Mouse (Mus musculus) left cerebral cortex, adult 8-10 months (tissue): ENCODE data around the gene Nkapl. TPM values are rescaled to one million over a fixed set of nuclear protein-coding genes. Genes with fewer than 3 reads are reported as not detected.
"Not testable (repeated sequence)": the region's sequence is repeated elsewhere in the genome, so short reads cannot be mapped to it uniquely, and the experiment has no call there.

Experiments
- DNase-seq, 2 experiments: peaks; one replicate each; pipeline ENCODE4 v3.0.0; 2022; ENCODE audit warnings: low spot score in 2 of 2
- total RNA-seq, 4 experiments: library from RNA; stranded (reverse); gene quantifications; 2 replicates each; pipeline ENCODE4 v1.2.4; 2022

The Nkapl gene
- total RNA-seq, result 1 to 10 TPM in 2 of 4 experiments, under 1 TPM in 2; 0.59 to 1.5 (median 0.84) TPM

DNA sequence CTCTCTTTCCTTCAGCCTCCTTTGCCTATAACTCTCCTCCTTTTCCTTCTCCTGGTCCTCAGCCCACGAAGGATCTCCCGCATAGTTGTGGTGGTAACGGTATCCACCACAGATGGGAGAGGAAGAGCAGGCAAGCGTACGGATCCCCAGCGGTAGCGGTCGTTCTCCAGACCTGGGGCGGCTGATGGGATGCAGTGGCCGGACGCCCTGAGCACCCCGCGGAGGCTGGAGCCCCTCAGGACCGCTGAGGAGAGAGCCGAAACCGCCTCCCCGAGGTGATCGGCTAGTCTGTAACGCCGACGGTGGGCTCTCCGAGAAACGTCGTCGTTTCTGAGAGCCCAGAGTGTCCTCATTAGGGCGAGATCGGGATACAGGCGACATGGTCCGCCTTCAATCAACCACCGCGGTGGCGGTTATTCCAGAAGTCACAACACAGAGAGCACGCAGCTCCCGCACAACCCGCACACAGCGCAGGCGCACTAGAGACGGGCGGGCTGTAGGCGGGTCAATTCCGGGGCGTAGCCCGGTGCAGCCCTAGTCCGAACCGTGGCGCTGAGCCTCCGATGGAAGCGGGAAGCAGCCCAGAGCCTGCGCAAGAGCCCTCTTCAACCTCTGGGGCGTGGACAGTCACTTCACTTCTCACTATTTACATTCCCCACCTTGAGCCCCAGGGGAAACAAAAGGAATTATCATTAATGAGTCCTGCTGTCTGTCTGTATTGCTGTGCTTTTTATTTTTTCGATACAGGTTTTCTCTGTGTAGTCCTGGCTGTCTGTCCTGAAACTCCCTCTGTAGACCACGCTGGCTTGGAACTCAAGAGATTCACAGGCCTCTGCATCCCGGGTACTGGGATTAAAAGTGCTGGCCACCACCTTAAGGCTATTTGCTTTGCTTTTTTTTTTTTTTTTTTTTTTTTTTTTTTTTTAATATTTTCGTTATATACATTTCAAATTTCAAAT, at the start of gene Nkapl:
Gene Nkapl (minus strand): TSS at position 449 of the 959 bp plus-strand sequence.
- peak; percentile 55 to 60 for DNase-seq

GRCm38 (mm10) chr13:21506221-21506649, 37.9 kb upstream of the Nkapl start:
- DNase-seq, result peak; percentile 60 to 66

DNA sequence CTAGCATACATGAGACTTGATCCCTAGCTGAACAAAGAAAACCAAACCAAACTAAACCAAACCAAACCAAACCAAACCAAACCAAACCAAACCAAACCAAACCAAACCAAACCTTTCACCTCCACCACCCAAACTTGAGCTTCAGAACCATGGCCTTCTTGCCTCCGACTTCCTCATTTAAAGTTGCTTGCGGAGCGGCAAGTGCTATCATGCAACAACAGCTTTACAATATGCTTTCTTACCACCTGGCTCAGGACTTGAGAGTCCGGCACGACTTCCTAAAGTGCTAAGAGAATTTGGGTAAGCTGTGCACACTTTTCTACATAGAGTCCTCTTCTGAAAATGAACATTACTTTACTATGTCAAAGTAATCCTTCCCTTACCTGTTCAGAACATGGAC, 34.0 kb upstream of the Nkapl start:
- no peak for DNase-seq

- not testable (repeated sequence) for DNase-seq
Observed at GRCm38 (mm10) chr13:21501182-21501581, 32.9 kb upstream of the Nkapl start, which contains the start of gene Gm11273. Gene Gm11273 (minus strand): TSS chr13:21501418.

GRCm38 (mm10) chr13:21495080-21495479, 26.8 kb upstream of the Nkapl start, which contains the start of gene AK157302:
Gene AK157302 (plus strand): TSS chr13:21495223.
- DNase-seq, result no peak

GRCm38 (mm10) chr13:21492847-21493246, 24.5 kb upstream of the Nkapl start:
- no peak for DNase-seq

- no peak for DNase-seq
Observed at GRCm38 (mm10) chr13:21486881-21487280, 18.6 kb upstream of the Nkapl start.

DNA sequence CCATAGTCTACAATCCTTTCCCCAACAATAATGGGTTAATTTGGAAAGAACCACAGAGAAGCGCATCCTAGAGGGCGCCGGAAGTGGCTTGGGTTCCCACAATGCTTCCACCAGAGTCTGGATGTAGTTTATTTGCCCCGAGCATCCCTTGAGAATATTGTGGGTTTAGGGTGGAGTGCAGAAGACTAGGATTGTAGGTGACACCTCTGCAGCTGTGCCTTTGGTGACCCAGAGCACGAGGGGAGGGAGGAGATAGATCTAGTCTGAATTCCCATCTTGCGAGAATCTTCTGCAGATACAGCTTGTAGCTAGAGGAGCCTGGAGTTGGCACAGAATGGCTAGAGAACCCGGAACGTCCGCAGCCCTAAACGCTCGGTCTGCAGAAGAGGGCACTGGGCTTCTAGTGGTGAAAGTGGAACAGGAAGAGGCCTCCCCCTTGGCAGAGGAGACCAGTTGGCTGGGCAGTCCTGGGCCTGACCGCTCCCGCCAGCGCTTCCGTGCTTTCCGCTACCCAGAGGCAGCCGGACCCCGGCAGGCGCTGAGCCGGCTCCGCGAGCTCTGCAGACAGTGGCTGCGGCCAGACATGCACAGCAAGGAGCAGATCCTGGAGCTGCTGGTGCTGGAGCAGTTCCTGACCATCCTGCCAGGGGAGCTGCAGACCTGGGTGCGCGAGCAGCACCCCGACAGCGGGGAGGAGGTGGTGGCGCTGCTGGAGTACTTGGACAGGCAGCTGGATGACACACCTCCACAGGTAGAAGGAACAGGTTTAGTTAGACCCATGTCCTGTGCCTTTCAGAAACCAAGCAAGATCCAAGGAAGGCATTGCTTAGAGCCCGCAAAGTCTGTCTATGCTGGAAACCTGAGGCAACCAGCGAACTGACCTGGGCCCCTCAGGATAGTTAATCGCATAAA, 10.7 kb upstream of the Nkapl start, which contains the start of the genes Zkscan4 and Gm10065:
Gene Zkscan4 (plus strand): TSS at position 149 of the 912 bp plus-strand sequence.
Gene Gm10065 (minus strand): TSS at position 683 of the 912 bp plus-strand sequence.
- DNase-seq, result peak; percentile 54 to 67

DNA sequence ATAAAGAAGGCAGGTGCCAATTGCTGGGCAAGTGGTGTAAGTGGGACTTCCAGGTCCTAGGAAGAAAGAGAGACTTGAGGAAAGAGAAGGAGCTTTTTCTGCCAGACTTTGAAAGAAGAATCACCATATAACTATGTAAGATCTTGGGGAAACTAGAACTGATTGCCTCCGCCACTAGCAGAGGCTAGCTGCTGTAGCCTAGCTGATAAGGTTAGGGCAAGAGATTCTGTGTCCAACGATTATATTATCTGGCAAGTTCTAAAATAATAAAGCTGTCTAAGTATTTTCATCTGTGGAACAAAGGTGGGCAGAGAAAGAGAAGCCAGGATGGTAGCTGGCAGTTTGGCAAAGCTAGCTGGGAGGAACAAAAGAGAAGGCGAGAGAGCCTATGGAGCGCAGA, 4.1 kb upstream of the Nkapl start:
- DNase-seq, result no peak

GRCm38 (mm10) chr13:21469097-21469496, 788 bp upstream of the Nkapl start:
- no peak for DNase-seq

DNA sequence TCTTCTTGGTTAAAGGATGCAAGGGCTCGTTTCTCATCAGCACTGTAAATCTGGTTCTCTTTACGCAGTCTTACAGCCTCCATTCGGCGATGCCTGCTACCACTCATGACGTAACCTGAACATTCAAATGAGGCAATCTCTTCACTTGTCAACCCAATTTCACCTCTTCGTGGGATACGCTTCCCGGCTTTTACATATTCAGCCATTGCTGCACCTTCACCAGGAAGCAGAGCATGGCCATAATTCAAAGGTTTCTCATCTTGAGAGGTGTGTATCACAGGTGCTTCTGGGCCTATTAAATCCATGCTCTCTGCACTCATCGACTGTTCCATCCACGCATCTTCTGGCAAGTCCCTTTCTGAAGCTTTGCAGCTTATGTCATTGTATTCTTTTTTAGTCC, 973 bp downstream of the Nkapl start:
- no peak for DNase-seq

GRCm38 (mm10) chr13:21462516-21462915, 5.8 kb downstream of the Nkapl start:
- not testable (repeated sequence) for DNase-seq

- DNase-seq, result no peak
Observed at GRCm38 (mm10) chr13:21456347-21456746, 12.0 kb downstream of the Nkapl start.

GRCm38 (mm10) chr13:21454133-21454532, 14.2 kb downstream of the Nkapl start:
- DNase-seq, result no peak

DNA sequence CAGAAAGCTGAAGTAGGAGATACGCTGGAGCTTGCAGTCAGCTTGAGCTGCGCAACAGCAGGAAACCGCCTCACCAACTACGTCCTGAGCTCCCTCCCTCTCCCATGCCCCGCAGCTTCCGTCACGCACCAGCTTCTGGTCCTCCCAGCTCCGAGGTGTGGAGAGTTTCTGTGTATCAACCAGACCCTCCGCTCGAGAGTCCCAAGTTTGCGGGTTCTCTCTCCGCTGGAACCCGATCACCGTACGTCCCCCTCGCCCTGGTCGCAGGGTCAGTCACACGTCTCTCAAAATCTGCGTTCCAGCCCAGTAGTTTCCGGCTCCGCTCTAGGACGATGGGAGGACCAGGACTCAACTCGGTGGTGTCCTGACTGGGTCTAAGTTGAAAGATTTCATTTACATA, 14.9 kb downstream of the Nkapl start, which contains the start of gene Zscan26:
Gene Zscan26 (minus strand): TSS at position 282 of the 400 bp plus-strand sequence.
- peak; percentile 73 to 75 for DNase-seq

DNA sequence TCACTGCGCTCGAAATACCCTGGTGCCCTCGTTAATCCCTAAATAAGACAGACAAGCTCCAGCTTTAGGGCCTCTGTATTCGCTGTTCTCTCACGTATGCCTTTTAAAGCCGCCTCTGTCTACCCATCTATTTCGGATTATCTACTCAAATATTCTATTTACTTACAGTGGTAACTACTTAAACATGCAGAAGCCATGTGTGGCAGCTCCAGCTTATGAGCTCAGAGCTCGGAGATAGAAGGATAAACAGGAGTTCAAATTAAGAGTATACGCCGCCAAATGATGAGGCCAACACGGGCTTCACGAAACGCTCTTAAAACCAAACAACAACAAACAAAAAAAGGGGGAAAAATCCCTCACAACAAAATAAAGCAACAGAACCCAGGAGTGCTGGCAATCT, 15.3 kb downstream of the Nkapl start:
- DNase-seq, result no peak

- DNase-seq, result no peak
Observed at GRCm38 (mm10) chr13:21447856-21448614, 20.3 kb downstream of the Nkapl start.

DNA sequence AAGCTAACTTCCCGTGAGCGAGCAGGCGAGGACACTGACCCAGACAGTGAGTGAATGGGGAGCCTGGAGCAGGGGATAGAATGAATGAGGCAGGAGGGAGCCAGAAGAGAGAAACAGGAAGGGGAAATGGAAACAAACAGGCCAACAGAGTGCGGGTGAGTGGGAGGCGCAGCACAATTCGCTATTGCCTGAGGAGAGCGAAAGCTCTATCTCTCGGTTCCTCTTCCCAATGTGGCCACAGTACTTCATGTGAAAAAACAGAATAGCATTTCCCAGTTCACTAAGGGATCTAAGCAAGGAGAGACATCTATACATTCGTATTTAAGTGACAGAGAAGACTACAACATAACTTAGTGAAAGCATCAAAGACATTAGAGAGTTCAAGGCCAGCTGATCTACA, 21.5 kb downstream of the Nkapl start:
- DNase-seq, result no peak

GRCm38 (mm10) chr13:21441207-21441572, 27.1 kb downstream of the Nkapl start:
- DNase-seq, result no peak

DNA sequence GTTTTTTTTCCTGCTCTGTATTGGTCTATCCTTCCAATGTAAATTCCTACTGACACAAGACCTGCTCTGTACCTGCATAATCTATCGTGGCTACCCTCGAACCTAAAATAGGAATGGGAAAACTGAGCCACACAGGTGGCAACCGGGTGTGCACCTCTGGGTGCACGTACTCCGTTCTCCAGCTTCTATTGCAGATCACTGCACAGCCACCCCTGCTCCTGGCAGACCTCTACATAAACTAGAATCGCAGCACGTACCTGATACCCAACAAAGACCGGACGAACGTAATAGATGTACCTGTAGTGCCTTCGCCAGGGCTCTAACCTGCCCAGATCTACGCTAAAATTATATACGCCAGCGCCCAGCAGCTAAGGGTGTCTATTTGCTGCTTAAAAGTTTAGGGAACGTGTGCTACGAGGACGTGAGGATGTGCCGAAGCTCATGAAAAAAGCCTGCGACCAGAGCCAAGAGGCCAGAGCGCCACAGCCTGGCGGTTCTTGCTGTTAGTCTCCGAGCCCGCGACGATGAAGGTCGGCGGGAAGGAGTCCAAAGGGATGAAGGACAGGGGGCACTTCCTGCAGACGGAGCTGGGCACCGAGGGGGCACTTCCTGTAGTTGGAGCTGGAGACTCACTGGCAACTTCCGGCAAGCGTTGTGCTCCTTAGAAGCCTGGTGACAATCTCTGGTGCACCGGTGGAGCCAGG, 27.7 kb downstream of the Nkapl start, which contains the start of gene Pgbd1:
Gene Pgbd1 (minus strand): TSS at position 556 of the 704 bp plus-strand sequence.
- peak; percentile 46 to 54 for DNase-seq
